Mouse (Mus musculus) ES-E14 (cell line): ENCODE data around the gene Ubtd1. TPM values are rescaled to one million over a fixed set of nuclear protein-coding genes. Genes with fewer than 3 reads are reported as not detected.

Source experiments
- DNase-seq: peaks from one replicate; pipeline ENCODE4 v3.0.0-alpha.2; 2013; ENCODE audit warnings: low read depth, low spot score
- H3K27ac ChIP-seq: 2 replicates; pipeline ENCODE4 v1.5.1; 2012; ENCODE audit warnings: low read depth, mild to moderate bottlenecking, low read length, moderate library complexity, mixed read lengths; ENCODE audit not compliant: poor library complexity, insufficient read depth, severe bottlenecking
- H3K36me3 ChIP-seq: 2 replicates; pipeline ENCODE4 v1.6.1; 2012; ENCODE audit warnings: mild to moderate bottlenecking, low read length, moderate library complexity, mixed read lengths; ENCODE audit not compliant: control insufficient read depth, poor library complexity, insufficient read depth, severe bottlenecking
- H3K4me1 ChIP-seq, 2 experiments: fragments of 150-350 bp in 1 of 2; sonication (generic) in 1 of 2; 2 replicates each; pipeline ENCODE4 v1.6.1; 2012; ENCODE audit warnings: low read length in 2 of 2, mild to moderate bottlenecking in 1 of 2, mixed read lengths in 1 of 2; ENCODE audit not compliant: control insufficient read depth in 2 of 2, insufficient read depth in 2 of 2, poor library complexity in 1 of 2
- H3K4me3 ChIP-seq, 2 experiments: fragments of 150-350 bp in 1 of 2; sonication (generic) in 1 of 2; 2 replicates each; pipeline ENCODE4 v1.5.1; 2012; ENCODE audit warnings: low read length in 2 of 2, low read depth in 1 of 2, mild to moderate bottlenecking in 1 of 2, mixed read lengths in 1 of 2; ENCODE audit not compliant: insufficient read depth in 1 of 2, poor library complexity in 1 of 2, severe bottlenecking in 1 of 2
- H3K9ac ChIP-seq: 2 replicates; pipeline ENCODE4 v1.6.1; 2012; ENCODE audit warnings: low read depth, mild to moderate bottlenecking, low read length, mixed read lengths; ENCODE audit not compliant: poor library complexity, insufficient read depth, severe bottlenecking
- H3K9me3 ChIP-seq: fragments of 150-350 bp; sonication (generic); 2 replicates; pipeline ENCODE4 v1.6.1; 2012; ENCODE audit warnings: low read depth, mild to moderate bottlenecking, low read length; ENCODE audit not compliant: control insufficient read depth, insufficient read depth
- CHD2 ChIP-seq: IDR thresholded peaks from 2 replicates; pipeline ENCODE4 v1.6.1; 2014; ENCODE audit warnings: mild to moderate bottlenecking, low read depth, low read length, inconsistent platforms
- HCFC1 ChIP-seq: IDR thresholded peaks from 2 replicates; pipeline ENCODE4 v1.6.1; 2012; ENCODE audit warnings: low read length, inconsistent platforms, borderline replicate concordance; ENCODE audit not compliant: insufficient read depth
- MAFK ChIP-seq: IDR thresholded peaks from 2 replicates; pipeline ENCODE4 v1.6.1; 2014; ENCODE audit warnings: mild to moderate bottlenecking, low read depth, low read length, inconsistent platforms; ENCODE audit not compliant: insufficient read depth
- ZC3H11A ChIP-seq: IDR thresholded peaks from 2 replicates; pipeline ENCODE4 v1.6.1; 2012; ENCODE audit warnings: low read depth, mild to moderate bottlenecking, inconsistent platforms, low read length, borderline replicate concordance
- ZNF384 ChIP-seq: IDR thresholded peaks from 2 replicates; pipeline ENCODE4 v1.6.1; 2012; ENCODE audit warnings: low read depth, low read length, inconsistent platforms
- in situ Hi-C, 2 experiments: fragments of 600-800 bp; cut with MboI; formaldehyde crosslinking; loops; one replicate each; pipeline ENCODE4 v1.15.1; 2025; ENCODE audit warnings: low sequenced_read_pairs in 2 of 2, inconsistent platforms in 1 of 2; ENCODE audit not compliant: unreplicated experiment in 2 of 2
- total RNA-seq: library from RNA; depleted of rRNA; stranded (reverse); fragments of 300-350 nt; gene quantifications from 2 replicates; pipeline ENCODE4 v1.2.3, GENCODE M21; 2012

Gene Ubtd1
- total RNA-seq, 1 experiment: 18.2 TPM

GRCm38 (mm10) chr19:42015001-42015400 is 33.4 kb downstream of the Ubtd1 start:
- in situ Hi-C loops: no loop called here
- Histone ChIP-seq H3K9ac (no peak overlapping the region), H3K9me3 (no peaks in the 10 kb centered on the region), H3K36me3 (peaks cover 3% of the 10 kb centered on the region; the same call in 1 of the 2 replicates), H3K27ac (no peak overlapping the region), H3K4me1 (peaks cover 0 to 11% of the 10 kb centered on the region in 2 experiments; a peak in 2 of 4 replicates), H3K4me3 (no peak overlapping the region)
- DNase-seq: no peak
- TF ChIP-seq CHD2 (no peak), HCFC1 (no peak), ZC3H11A (no peak), ZNF384 (no peak), MAFK (no peak)

- no peak for DNase-seq
- Histone ChIP-seq H3K9me3 (no peaks in the 10 kb centered on the region), H3K9ac (no peak overlapping the region), H3K27ac (no peak overlapping the region), H3K36me3 (peaks cover 3% of the 10 kb centered on the region; the same call in 1 of the 2 replicates), H3K4me3 (no peak overlapping the region), H3K4me1 (peaks cover 0 to 9% of the 10 kb centered on the region in 2 experiments; a peak in 2 of 4 replicates)
- no peak for TF ChIP-seq ZNF384
- no peak for TF ChIP-seq CHD2
- TF ChIP-seq HCFC1: no peak
- no peak for TF ChIP-seq ZC3H11A
- no peak for TF ChIP-seq MAFK
- in situ Hi-C loops: no loop called here
Measured at GRCm38 (mm10) chr19:42016251-42016650, 34.7 kb downstream of the Ubtd1 start.

- Histone ChIP-seq H3K4me1 (peaks cover 0 to 11% of the 10 kb centered on the region in 2 experiments; a peak in 2 of 4 replicates), H3K27ac (no peak overlapping the region)
- in situ Hi-C loops: no loop called here
Measured at GRCm38 (mm10) chr19:42016840-42017239, 35.3 kb downstream of the Ubtd1 start.

DNA sequence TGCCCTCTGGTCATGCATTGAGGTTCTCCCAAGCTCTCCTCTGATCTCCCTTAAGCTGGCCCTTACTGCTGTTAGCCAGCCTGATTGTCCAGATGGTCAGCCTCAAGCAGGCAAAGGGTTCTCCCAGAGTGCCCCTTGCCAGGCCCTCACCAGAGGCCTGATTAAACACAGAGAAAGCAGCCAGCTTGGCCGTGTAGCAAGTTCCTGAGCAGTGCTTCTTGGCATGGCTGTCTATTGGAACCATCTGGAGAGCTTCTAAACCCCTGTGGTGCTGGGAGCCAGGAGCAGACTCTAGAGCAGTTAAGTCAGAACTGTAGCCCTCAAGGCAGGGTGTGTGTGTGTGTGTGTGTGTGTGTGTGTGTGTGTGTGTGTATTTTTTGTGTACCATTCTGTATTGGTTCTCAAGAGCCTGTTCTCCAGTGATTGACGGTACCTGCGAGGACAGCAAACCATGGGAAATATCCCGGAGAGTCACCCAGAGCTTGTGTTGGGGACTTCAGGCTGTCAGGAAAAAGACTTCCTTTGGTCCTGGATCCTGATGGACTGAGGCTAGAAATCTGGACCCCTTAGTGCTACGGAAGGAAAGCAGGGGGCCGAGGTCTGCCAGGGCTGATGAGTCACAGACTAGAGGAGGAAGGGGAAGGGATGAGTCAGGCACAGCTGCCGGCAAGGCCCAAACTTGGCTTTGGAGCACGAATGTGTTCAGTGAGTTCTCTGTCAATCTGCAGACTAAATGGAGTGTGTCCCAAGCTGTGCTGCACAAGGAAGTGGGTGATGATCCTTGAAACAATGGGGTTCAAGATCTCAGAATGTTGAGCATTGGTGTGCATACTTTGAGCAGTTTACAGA is 36.1 kb downstream of the Ubtd1 start:
- no peak for DNase-seq
- Histone ChIP-seq H3K27ac (no peak overlapping the region; the same call in 1 of the 2 replicates), H3K9me3 (no peaks in the 10 kb centered on the region), H3K4me1 (peaks cover 2 to 19% of the 10 kb centered on the region in 2 experiments; a peak in 3 of 4 replicates), H3K9ac (no peak overlapping the region), H3K4me3 (no peak overlapping the region), H3K36me3 (no peaks in the 10 kb centered on the region)
- TF ChIP-seq ZNF384 (no peak), HCFC1 (no peak), CHD2 (no peak), ZC3H11A (no peak), MAFK (no peak)
- in situ Hi-C loops: no loop called here

More at GRCm38 (mm10) chr19:42016840-42017239, 35.3 kb downstream of the Ubtd1 start:
- no peaks in the 10 kb centered on the region for H3K9me3 ChIP-seq
- H3K4me3 ChIP-seq: no peak overlapping the region
- no peak overlapping the region for H3K9ac ChIP-seq
- H3K36me3 ChIP-seq: peaks cover 1% of the 10 kb centered on the region; the same call in 1 of the 2 replicates
- TF ChIP-seq CHD2 (no peak), ZNF384 (no peak), HCFC1 (no peak), MAFK (no peak), ZC3H11A (no peak)
- no peak for DNase-seq
